Mouse (Mus musculus) macrophage (primary cell): ENCODE data around the gene Gm45623. TPM values are rescaled to one million over a fixed set of nuclear protein-coding genes. Genes with fewer than 3 reads are reported as not detected.

Source experiments
- H3K27ac ChIP-seq: fragments of 350-480 bp; formaldehyde crosslinking; 2 replicates; pipeline ENCODE4 v1.9.0; 2021
- H3K36me3 ChIP-seq: fragments of 350-480 bp; formaldehyde crosslinking; 2 replicates; pipeline ENCODE4 v1.9.0; 2021; ENCODE audit errors: inconsistent target
- H3K4me3 ChIP-seq: fragments of 350-480 bp; formaldehyde crosslinking; 2 replicates; pipeline ENCODE4 v1.9.0; 2021; ENCODE audit errors: inconsistent target
- H3K79me2 ChIP-seq: fragments of 350-480 bp; formaldehyde crosslinking; 2 replicates; pipeline ENCODE4 v1.9.0; 2021; ENCODE audit errors: inconsistent target
- WGBS: methylation state at CpG from one replicate; pipeline ENCODE4 v1.1.7; 2026; ENCODE audit warnings: inconsistent platforms; ENCODE audit not compliant: missing documents; 5-methylcytosine and 5-hydroxymethylcytosine counted together
- polyA plus RNA-seq: library from polyadenylated mRNA; stranded (reverse); fragments of 250-400 nt; gene quantifications from 3 replicates; pipeline ENCODE4 v1.2.4, GENCODE M21; 2018; ENCODE audit warnings: inconsistent platforms
- total RNA-seq, 78 experiments: library from RNA; depleted of rRNA; stranded (reverse); fragments of 250-400 nt; gene quantifications; 1 replicate in 9 of 78; 2 replicates in 24 of 78; 3 replicates in 43 of 78; 4 replicates in 2 of 78; pipeline ENCODE4 v1.2.4; 2018; ENCODE audit warnings: inconsistent platforms in 56 of 78

Gm45623 gene
- not detected for total RNA-seq (2018; cell fraction: chromatin; rRNA removed)
- total RNA-seq (2018; cell fraction: cytosol; rRNA removed), result not detected
- total RNA-seq (2018; cell fraction: nucleus; rRNA removed), result not detected
- not detected in 3 replicates for polyA plus RNA-seq

DNA sequence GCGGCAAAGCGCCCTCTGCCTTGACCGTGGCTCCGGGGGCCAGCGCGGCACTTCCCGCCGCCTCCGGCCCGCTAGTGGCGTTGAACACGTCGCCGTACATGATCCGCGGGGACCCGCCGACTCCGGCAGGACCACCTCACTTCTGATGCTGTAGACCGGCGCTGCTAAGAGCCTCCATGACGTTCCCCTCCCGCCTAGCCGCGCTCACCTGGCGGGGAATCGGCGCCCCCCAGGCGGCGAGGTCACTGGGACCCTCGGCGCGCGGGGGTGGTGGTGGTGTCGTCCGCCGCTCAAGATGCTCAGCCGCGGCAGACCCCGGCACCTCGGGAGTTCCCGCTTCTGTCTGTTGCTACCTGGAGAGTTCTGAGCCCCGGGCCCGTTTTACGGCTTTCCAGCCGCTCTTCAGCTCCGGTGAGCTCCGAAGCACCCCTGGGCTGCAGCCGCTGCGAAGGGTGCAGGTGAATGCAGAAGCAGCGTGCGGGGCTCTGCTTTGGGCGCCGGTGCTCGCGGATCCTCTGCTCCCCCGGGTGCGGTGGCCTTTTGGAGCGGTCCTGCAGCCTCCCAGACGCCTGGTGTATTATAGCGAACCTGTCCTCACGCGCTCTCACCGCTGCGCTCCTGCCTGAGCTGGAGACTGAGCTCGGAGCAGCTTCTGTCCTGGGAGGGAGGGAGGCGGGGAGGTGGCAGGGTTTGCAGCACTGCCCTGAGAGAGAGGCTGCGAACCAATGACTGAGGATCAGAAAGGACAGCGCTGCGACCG, at the start of gene Gm45623:
Gene Gm45623, minus strand, starts transcription at position 636 of the 760 bp plus-strand sequence.
- no peaks in the 10 kb centered on the region for H3K36me3 ChIP-seq
- H3K79me2 ChIP-seq, result no peaks in the 10 kb centered on the region
- 4% methylated on average over 69 of the region's 71 CpGs for WGBS
- H3K4me3 ChIP-seq, result no peak within 1 kb of the TSS
- H3K27ac ChIP-seq, result no peak within 1 kb of the TSS

DNA sequence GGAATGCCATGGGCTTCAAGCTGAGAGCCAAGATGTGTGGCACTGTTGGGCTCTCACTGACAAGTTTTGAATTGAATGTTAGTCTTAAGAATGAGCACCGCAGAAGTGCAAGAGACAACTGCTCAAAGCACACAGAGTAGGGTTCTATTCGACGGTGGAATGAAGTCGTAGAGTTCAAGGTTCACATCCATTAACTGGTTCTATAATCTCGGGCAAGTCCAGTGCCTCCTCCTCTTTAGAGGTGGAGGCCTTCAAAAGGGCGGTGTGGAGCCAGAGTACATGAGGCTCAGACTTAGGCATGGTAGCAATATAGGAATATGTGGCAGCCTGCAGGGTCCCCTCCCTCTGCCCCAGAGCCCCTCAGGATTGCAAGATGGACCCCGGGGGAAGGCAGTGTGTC, 43.8 kb upstream of the Gm45623 start:
- Histone ChIP-seq H3K4me3 (no peak overlapping the region), H3K27ac (no peak overlapping the region), H3K79me2 (no peaks in the 10 kb centered on the region), H3K36me3 (no peaks in the 10 kb centered on the region)
- 93% methylated on average over 7 of the region's 7 CpGs for WGBS

DNA sequence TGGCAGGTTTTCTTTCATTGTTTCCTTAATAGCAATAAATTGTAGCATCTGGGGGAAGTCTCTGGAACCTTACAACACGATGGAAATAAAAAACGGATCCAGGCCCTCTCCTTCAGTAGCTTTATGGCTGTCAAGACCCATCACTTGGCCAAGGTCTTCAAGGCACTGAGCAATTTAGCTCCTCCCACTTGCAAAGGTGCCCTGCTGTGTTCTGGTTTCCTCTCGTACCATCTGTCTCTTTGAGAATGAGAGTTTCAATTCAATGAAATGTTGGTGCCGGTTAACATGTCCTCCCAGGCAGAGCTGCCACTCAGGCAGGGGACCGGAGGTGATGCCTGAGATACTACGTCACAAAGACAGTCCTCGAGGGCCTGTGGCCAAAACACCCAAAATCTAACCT, 41.9 kb upstream of the Gm45623 start:
- WGBS, result 79% methylated on average over 7 of the region's 7 CpGs
- Histone ChIP-seq H3K4me3 (no peak overlapping the region), H3K79me2 (no peaks in the 10 kb centered on the region), H3K27ac (no peak overlapping the region), H3K36me3 (no peaks in the 10 kb centered on the region)

DNA sequence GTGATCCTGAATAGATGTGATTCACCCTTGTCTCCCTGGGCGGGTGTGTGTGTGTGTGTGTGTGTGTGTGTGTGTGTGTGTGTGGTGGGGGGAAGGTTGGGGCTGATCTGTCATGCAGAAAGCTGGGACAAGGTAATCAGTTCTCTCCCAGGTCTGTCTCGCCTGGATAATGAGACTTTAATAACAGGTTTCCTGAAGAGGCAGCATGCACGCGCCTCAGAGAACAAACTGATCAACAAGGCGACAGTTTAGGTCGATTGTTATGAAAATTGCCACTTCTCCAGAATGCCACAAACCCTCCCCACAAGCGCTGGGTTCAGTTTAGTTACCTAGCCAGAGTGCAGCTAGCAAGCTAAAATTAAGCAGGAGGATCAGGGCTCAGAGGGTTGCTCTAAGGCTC, 40.8 kb upstream of the Gm45623 start:
- Histone ChIP-seq H3K27ac (no peak overlapping the region), H3K36me3 (no peaks in the 10 kb centered on the region)
- WGBS, result 80% methylated on average over 7 of the region's 7 CpGs

DNA sequence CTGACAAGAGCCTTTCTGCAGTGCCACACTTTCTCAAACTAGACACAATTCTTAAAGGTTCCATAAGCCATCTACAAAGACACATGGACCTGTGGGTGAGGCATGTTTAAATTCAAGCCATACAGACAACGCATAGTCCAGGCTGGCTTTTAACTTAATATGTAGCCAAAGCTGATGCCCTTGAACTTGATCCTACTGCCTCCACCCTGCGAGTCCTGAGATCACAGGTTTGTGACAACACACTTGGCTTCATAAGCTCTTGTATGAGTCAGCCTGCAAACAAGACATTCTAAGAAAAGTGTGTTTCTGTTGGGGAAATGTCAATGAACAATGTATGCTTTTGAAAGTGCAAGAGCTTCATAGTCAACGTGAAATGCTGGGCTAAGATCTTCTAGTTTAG, 39.2 kb upstream of the Gm45623 start:
- no peak overlapping the region for H3K27ac ChIP-seq
- WGBS, result 81% methylated on average over 3 of the region's 3 CpGs
- H3K79me2 ChIP-seq, result no peaks in the 10 kb centered on the region

More for the DNA sequence above, 40.8 kb upstream of the Gm45623 start:
- Histone ChIP-seq H3K4me3 (no peak overlapping the region), H3K79me2 (no peaks in the 10 kb centered on the region)

DNA sequence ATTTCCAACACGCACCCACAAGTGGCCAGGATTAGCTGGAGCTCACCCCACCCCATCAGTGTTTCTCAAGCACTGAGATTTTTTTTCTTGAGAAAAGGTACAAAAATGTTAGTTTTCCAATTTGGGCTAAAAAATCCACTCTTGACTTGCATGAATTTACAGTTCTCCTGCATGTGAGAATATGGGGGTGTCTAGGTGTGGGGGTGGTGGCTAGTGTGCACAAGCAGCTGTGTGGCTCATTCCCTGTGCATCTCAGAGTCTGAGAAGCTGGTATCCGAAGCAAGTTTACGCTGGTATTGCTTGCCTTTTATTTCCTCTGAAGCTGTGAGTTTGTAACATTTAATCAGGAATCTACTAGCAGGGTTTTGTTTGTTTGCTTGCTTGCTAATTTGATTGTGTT, 37.1 kb upstream of the Gm45623 start:
- H3K79me2 ChIP-seq, result no peaks in the 10 kb centered on the region
- WGBS, result 92% methylated on average over 3 of the region's 3 CpGs
- no peak overlapping the region for H3K4me3 ChIP-seq
- no peak overlapping the region for H3K27ac ChIP-seq
- H3K36me3 ChIP-seq, result no peaks in the 10 kb centered on the region

More for the DNA sequence above, 39.2 kb upstream of the Gm45623 start:
- Histone ChIP-seq H3K36me3 (no peaks in the 10 kb centered on the region), H3K4me3 (no peak overlapping the region)

DNA sequence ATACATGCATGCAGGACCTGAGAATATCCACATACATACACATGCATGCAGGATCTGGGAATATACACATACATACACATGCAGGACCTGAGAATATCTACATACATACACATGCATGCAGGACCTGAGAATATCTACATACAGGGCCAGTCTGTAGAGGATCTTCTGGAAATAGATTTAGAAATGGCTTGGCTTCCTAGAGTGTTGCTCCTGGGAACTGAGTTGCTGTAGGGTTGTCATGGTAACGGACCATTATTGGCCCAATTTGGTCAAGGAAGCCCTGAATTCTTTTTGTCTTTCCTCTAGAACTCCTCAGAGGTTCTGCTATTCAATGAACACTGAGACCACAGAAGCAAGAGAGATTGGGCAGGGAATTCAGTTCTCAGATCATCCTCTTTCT, 29.0 kb upstream of the Gm45623 start:
- Histone ChIP-seq H3K27ac (no peak overlapping the region), H3K79me2 (no peaks in the 10 kb centered on the region), H3K4me3 (no peak overlapping the region), H3K36me3 (no peaks in the 10 kb centered on the region)
- 88% methylated on average over 1 of the region's 1 CpGs for WGBS

DNA sequence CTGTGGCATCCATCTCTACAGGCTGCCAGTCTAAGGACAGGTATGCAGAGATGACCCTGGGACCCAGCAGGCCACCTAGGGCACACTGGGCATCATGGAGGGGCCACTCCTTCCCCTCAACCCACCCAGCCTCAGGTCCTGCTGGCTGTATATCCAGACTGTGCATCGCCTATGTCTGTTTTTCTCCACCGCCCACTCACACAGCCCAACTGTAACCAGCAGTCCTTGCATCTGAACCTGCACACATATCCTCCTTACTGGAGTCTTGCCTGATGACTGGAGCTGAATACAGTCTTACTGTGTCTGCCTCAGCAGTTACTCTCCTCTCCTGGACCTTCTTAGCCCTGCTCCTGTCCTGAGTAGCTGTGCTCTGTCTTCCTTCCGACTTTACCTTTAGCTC, 28.1 kb upstream of the Gm45623 start:
- Histone ChIP-seq H3K36me3 (no peaks in the 10 kb centered on the region), H3K27ac (no peak overlapping the region), H3K79me2 (no peaks in the 10 kb centered on the region), H3K4me3 (no peak overlapping the region)
- 87% methylated on average over 3 of the region's 3 CpGs for WGBS

DNA sequence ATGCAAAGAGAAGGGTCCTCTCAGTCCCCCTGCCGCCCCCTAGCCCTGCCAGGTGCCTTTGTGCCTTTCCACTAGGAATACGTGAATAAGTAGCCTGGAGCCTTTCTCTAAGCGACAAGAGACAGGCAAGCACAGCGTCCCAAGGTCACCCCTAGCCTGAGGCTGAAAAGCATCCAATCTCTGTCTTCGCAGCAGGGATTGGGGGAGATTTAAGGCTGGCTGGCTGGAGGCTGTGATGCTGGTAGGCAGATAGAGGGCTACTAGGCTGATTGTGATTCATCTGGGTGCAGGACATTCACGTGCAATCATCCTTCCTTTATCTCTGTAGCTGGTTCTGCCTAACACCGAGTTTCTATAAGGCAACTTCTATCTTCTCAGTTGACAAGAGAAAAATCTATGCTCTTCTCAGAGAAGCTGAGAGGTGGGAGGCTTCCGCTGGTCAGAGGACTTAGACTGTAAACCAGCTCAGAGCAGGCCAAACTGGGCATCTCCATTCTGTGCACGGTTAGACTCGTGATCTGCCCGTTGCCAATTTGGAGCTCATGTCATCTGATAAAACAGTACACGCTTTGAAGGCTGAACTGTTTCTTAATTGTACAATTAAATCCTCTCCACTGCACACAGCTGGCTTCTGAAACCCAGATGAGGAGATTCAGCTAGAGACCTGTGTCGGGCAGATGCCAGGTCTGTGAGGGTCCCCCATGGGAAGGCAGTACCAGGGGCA, 27.3 kb upstream of the Gm45623 start:
- 83% methylated on average over 13 of the region's 13 CpGs for WGBS
- no peaks in the 10 kb centered on the region for H3K79me2 ChIP-seq

DNA sequence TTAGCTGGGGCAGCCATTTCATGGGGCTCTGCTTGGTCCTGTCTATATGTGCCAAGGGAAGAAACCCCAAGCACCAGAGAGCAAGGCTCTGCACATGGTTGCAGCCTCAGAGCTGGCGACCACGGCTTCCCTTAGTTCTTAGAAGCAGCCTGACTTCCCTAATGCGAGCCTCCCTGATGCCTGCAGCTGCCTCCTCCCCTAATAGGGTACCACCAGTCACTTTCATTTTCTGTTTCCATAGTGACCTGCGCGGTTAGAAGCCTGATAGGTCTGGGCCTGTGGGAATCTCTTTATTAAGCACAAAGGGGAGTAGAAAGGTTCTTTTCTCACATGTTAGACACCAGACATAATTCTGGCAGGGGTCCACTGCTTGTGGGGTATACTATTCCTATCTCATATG, 20.7 kb upstream of the Gm45623 start:
- Histone ChIP-seq H3K4me3 (no peak overlapping the region), H3K27ac (no peak overlapping the region), H3K36me3 (no peaks in the 10 kb centered on the region), H3K79me2 (no peaks in the 10 kb centered on the region)
- 0% methylated on average over 5 of the region's 5 CpGs for WGBS

More for the DNA sequence above, 27.3 kb upstream of the Gm45623 start:
- no peaks in the 10 kb centered on the region for H3K36me3 ChIP-seq
- H3K4me3 ChIP-seq, result no peak overlapping the region
- H3K27ac ChIP-seq, result no peak overlapping the region

DNA sequence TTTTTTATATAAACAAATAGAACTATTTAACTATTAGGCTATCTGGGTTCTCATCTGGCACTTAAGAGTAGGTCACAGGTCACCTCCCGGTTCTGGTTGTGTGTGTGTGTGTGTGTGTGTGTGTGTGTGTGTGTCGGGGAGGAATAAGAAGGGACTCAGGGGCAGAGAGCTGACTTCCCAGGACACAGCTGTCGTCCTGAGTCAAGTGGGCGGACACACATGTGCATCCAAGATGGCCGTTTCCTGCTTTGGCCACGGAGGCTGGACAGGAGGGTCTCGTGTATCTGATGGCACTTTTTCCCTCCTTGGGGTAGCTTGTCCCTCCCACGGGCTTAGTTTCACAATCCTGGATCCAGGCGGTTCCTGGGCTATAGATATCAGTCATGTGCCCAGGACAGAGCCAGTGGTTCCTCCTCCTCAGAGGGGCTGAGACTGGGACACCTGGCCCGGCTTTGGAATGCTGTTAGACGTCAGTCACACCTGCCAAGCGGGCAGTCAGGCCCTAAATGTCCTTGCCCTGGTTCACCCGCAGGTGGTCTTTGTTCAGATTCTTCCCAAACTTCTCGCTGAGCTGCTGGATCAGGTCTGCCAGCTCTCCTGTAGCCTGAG, 19.7 kb upstream of the Gm45623 start:
- no peaks in the 10 kb centered on the region for H3K79me2 ChIP-seq
- H3K4me3 ChIP-seq, result no peak overlapping the region
- no peak overlapping the region for H3K27ac ChIP-seq
- WGBS, result 86% methylated on average over 14 of the region's 14 CpGs
- no peaks in the 10 kb centered on the region for H3K36me3 ChIP-seq

DNA sequence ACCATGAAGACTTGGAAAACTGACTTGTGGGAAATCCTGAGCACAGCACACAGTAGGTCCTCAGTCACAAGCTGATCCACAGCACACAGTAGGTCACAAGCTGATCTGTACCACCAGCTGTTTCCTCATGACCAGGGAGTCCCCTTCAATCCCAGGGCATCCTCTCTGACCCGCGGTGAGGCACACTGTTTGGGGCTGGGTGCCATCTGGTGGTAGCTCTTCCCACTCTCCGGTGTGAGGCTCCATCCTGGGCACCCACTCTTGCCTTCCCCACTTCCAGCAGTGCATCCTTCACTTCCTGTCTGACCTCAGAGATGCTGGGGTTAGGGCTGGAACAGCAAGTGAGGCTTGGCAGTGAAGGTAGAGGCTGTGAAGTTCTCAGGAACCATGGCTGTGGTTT, 19.0 kb upstream of the Gm45623 start:
- H3K36me3 ChIP-seq, result no peaks in the 10 kb centered on the region
- no peak overlapping the region for H3K27ac ChIP-seq
- no peaks in the 10 kb centered on the region for H3K79me2 ChIP-seq
- WGBS, result 50% methylated on average over 3 of the region's 3 CpGs
- no peak overlapping the region for H3K4me3 ChIP-seq

DNA sequence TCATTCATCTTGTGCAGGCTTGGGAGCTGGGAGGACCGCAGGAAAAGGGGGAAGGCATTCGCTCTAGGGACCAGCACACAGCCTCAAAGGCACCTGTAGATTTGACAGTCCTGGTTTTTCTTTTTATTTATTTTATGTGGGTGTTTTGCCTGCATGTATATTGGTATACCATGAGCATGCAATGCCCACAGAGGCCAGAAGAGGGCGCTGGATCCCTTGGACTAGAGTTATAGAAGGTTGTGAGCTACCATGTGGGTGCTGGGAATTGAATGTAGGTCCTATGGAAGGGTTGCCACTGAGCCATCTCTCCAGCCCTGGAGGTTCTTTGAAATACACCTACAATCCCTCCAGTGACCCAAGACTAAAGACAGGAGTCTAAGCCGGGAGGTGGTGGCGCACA, 17.2 kb upstream of the Gm45623 start:
- H3K36me3 ChIP-seq, result no peaks in the 10 kb centered on the region
- no peak overlapping the region for H3K4me3 ChIP-seq
- H3K27ac ChIP-seq, result no peak overlapping the region
- no peaks in the 10 kb centered on the region for H3K79me2 ChIP-seq
- WGBS, result 61% methylated on average over 3 of the region's 5 CpGs

DNA sequence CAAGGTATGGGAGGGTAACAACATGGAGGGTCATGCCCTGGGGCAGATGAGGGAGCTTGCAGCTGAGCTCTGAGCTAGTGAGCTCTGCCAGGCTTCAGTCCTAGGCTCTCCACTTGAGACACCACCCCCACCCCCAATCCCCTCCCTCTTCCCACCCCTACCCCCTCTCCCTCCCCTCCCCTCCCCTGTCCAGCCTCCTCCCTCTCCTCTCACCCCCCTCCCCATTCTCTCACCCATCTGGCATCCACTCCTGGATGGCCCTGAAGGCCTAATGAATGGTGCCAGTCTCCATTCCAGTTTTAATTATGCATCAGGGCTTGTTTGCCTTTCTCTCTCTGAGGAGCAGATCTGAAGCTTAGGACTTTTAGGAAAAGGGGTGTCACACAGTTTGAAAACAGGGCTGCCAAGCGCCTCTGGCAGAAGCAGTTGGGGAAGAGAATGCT, 16.5 kb upstream of the Gm45623 start:
- no peaks in the 10 kb centered on the region for H3K79me2 ChIP-seq
- WGBS, result 93% methylated on average over 1 of the region's 1 CpGs
- no peak overlapping the region for H3K4me3 ChIP-seq
- H3K36me3 ChIP-seq, result no peaks in the 10 kb centered on the region
- H3K27ac ChIP-seq, result no peak overlapping the region

DNA sequence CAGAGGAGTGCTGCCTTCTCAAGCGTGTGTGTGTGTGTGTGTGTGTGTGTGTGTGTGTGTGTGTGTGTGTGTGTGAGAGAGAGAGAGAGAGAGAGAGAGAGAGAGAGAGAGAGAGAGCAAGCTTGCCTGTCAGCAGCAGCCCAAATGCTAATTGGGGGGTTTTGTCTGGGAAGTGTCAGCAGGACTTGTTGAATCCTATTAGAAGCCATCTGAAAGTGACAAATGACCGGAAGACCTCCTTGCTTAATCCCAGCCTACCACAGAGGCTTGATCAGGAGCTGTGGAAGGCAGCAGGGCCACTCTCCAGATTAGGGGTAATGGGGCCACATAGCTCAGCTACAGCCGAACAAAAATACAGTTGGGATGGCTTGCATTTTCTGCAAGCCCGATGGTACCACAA, 15.8 kb upstream of the Gm45623 start:
- no peak overlapping the region for H3K27ac ChIP-seq
- no peaks in the 10 kb centered on the region for H3K36me3 ChIP-seq
- no peak overlapping the region for H3K4me3 ChIP-seq
- WGBS, result 79% methylated on average over 3 of the region's 4 CpGs
- no peaks in the 10 kb centered on the region for H3K79me2 ChIP-seq
